Mouse (Mus musculus) T-helper 2 cell (primary cell): ENCODE data around the gene Mccc2.

Experiments
- in situ Hi-C: fragments of 300-600 bp; cut with MboI, MseI; formaldehyde crosslinking; loops from one replicate; pipeline ENCODE4 v1.15.1; 2025; ENCODE audit warnings: high pct_unique_total_duplicates

Gene Mccc2

DNA sequence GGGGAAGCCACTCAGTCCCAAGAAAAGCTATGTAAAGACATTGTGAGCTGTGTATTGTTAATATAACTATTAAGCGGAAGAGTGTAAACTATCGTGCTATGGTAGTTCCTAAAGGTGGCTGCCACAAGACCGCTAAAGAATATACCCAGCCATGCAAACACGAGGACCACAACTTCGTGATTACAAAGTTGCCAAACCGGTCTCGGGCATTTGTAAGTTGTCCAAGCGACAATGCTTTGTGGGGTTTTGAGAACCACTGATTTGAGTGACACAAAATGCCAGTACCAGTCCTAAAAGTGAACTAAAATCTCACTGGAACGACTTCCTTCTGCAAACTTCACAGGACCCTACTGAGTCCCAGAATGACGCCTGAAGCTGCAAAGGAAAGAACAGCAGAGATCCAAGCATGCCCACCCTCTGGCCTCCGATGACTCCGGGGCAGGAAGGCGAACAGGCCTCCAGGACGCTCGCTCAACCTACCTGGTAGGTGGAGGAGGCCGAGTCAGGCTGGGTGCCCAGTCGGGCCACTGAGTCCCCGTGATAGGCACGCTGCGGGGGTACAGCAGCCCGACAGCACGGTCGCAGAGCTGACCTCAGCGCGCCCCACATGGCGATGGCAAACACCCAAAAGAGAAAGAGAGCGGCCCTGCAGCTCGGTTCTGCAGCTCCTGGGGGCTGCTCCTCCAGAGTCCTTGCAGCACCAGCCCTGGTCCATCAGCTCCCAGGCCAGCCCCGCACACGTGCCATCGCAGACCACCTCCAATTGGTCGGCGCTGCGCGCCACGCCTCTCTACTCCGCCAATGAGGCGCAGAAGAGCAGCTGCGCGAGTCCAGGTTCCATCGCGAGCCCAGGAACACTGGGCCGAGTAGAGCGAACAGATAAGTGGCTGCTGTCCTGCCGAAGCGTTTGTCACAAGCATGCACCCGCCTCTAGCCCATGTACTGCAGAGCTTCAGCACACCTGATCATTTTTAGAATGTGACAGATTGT lies at the start of gene Mccc2:
Mccc2 (minus strand) TSS at position 734 of the 990 bp plus-strand sequence.
- in situ Hi-C loops, result no loop called here

DNA sequence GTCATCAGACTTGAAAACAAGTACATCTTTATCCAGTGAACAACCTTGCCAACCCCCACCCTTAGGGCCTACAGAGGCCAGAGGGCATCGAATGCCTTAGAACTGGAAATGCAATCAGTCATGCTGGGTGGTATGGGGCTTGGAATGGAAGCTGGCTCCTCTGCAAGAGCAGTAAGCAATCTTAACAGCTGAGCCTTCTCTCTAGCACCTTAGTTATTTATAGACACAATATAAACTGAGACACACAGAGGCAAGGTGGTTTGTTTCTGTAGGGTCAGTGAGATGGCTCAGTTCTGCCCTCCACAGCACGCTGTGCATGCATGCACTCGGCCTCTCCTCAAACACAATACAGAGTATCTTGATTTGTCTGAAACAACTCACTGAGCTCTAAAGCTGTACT lies 48.5 kb upstream of the Mccc2 start:
- in situ Hi-C loops, result loop anchor here (25.0 kb wide), 1 partner anchor 573 kb away; no protein-coding TSS in a partner anchor

DNA sequence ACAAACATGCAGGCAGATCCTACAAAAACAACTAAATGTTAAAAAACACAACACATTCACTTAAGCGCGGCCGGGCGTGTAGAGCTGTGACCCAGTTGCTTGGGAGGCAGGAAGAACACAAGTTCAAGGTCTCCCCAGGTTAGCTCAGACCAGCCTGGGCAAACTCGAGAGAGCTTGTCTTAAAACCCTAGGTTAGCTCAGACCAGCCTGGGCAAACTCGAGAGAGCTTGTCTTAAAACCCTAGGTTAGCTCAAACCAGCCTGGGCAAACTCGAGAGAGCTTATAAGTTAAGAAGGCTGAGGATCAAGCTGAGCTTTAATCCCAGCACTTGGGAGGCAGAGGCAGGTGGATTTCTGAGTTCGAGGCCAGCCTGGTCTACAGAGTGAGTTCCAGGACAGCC lies 42.3 kb upstream of the Mccc2 start:
- in situ Hi-C loops, result loop anchor here (25.0 kb wide), 1 partner anchor 580 kb away; no protein-coding TSS in a partner anchor

DNA sequence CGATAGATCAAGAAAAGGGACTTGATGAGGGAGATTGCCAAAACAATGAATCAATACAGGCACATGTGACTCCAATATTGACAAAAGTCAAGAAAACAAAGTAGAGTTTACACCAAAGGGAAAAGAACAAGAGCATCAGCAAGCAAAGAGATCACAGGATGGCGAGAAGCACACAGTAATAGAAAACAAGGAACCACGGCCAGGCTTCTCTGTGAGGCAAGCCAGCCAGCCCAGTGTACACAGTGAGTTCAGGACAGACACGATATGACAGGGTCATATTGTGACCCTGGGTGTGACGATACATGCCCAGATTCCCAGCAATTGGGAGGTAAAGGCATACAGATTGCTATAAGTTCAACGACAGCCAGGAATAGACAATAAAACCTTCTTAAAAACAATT lies 10.6 kb upstream of the Mccc2 start:
- in situ Hi-C loops, result loop anchor here (25.0 kb wide), 3 partner anchors 461 to 1164 kb away; partner anchors contain the start of gene Gtf2h2

DNA sequence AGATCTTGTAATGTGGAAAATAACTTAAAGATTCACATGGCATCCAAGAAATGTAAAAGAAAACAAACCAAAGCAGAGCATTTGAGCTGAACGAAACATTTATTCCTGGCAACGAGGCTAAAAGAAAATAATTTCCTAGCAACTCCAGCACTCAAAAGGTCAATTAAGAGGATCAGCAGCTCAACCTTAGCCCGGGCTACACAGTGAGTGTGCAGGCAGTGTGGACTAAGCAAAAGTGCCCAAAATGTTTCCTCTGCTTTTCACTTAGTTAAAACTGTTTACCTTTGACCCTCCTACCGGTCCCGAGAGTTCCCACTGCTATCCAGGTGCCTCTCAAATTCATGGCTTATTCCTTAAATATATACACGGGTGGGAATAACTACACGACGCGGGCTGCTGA lies 1.5 kb upstream of the Mccc2 start:
- in situ Hi-C loops, result no loop called here

DNA sequence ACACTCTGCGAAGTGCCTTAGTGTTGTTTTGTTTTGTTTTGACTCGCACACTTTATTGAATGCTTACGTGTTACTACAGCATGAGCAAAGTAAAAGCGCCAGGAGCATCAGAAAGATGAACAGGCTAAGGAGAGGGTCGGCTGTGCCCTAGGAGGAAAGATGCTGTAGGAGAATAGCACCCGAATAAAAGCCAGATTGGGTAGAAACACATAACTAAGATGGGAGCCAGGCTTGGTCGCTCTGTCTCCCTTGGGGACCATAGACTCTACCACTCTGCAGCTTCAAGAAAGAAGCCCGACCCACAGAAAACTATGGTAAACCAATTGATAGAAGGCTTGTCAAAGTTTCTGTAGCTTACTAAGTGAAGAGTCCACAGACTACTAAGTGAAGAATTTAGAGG lies 498 bp upstream of the Mccc2 start:
- in situ Hi-C loops, result no loop called here

DNA sequence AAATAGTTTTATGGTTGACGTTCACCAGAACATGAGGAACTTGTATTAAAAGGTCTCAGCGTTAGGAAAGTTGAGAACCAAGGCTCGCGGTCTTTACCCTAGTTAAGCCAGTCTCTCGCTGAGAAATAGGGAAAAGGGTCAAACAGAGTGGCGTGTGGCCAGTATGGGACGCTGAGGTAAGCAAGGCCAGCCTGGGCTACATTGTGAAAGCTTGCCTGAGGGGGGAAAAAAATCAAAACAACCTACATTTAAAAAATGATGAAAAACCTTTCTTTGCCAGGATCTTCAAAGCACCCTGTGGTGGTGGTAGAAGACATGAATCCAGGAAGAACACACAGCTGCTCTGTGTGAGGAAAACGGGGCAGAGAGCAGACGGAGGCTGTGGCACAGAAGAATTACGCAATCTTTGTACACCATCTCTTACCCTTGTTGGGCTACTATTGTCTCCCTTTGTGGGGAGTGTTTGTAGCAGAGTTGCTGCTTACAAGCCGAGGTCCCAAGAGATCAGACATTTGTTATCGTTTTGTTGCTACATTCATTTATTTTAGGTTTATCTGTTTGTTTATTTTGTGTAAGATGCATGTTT lies 9.4 kb downstream of the Mccc2 start:
- in situ Hi-C loops, result no loop called here

DNA sequence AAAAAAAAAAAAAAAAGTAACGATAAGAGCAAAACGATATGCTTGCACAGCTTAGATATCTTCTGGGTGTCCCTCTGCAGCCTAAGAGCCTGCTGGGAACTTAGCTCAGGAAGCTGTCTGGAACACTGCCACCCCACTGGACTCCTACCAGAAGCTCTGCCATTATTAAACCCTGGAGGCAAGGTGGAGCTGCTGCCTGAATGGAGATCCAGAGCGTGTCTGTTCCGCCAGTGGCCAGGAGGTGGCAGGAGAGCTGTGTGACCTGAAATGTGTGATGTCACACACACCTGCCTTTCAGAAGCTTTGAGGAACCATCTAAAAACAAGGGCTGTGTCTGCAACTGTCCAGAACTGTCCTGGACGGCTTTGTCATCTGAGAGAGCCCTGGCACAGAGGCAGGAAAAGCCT lies 13.6 kb downstream of the Mccc2 start:
- in situ Hi-C loops, result no loop called here

DNA sequence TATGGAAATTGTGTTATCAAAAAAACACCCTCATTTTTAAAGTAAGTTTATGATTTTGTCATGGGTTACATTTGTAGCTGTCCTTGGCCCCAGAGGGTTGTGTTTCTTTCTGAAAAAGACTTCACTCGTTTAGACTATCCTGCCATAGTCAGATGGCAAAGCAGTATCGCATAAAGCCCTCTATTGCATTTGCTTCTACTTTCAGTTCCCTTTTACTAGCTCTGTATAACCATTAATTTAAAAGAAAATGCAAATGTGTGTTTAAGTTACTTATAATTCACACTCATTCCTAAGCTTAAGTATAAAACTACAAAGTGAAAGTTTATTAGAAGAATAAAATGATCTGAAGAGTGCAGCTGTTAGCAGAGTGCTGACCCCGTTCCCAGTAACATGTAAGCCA lies 16.4 kb downstream of the Mccc2 start:
- in situ Hi-C loops, result no loop called here

DNA sequence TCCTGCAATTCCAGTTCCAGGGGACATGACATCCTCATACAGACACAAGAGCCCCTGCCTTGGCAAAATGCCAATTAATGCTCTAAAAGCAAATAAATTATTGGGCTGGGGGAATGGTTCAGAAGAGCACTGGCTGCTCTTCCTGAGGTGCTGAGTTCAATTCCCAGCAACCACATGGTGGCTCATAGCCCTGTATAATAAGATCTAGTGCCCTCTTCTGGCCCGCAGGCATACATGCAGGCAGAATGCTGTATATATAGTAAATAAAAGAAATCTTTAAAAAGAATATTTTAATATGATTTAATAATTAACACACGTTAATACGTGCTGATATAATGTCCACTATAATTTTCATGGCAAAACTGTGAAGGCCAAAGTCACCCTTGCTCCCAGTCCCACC lies 17.3 kb downstream of the Mccc2 start:
- in situ Hi-C loops, result no loop called here

DNA sequence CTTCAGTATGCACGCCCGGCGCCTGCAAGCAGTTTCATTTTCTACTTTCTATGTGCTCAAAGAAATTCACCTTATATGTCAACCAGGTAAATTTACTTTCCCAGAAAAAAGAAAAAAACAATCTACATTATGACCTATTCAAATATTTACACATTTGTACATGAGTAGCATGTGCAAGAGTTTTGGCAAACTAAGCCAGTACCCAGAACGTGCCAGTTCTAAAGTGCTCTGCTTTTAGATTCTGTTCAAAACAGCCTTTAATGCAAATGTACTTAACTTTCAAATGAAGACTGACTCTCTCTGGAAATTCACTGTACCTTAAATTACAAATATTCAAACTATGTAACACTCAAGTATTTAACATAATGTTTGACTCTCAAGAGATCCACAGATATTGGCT lies 25.8 kb downstream of the Mccc2 start:
- in situ Hi-C loops, result no loop called here

DNA sequence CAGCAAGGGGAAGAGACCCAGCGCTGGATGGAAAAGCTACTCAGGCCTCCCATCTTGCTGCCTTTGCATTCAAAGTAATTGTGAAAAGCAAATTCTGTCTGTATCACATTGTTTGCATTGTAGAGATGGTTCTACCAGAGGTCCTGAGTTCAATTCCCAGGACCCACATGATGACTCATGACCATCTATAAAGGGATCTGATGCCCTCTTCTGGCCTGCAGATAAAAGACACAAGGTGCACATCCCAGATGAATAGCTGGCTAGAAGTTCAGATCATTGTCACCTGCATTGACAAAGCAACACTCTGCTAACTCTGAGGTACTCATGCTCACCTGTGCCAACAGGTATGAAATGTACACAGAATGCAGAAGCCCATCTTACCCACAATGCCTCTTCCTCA lies 32.1 kb downstream of the Mccc2 start:
- in situ Hi-C loops, result no loop called here

DNA sequence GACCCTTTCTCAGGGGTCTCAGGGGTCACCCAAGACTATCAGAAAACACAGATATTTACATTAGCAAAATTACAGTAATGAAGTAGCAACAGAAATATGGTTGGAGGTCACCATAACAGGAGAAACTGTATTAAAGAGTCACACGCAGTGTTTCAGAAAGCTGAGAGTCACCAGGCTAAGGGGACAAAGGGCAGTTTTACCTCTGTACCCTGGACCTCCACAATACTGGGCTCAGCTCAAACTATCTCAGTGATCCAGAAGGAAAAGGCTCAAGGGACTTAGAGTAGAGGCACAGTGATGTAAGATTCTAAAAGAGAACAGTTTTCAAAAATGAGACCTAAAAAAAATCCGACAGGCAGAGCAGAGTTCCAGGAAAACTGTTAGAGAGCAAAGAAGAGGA lies 36.0 kb downstream of the Mccc2 start:
- in situ Hi-C loops, result no loop called here

DNA sequence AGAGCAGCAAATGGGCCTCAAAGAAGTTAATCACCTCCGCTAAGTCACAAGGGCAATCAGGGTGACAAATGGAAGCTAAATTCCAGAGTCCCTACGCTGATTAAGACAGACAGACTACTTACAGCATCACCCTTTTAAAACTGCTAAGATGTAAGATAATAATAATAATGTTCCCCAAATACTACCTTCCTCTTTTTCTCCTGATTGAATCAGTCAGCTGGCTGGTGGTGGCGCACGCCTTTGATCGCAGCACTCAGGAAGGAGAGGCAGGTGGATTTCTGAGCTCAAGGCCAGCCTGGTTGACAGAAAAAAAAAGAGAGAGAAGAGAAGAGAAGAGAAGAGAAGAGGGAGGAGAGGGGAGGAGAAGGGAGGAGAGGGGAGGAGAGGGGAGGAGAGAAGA lies 45.4 kb downstream of the Mccc2 start:
- in situ Hi-C loops, result no loop called here

DNA sequence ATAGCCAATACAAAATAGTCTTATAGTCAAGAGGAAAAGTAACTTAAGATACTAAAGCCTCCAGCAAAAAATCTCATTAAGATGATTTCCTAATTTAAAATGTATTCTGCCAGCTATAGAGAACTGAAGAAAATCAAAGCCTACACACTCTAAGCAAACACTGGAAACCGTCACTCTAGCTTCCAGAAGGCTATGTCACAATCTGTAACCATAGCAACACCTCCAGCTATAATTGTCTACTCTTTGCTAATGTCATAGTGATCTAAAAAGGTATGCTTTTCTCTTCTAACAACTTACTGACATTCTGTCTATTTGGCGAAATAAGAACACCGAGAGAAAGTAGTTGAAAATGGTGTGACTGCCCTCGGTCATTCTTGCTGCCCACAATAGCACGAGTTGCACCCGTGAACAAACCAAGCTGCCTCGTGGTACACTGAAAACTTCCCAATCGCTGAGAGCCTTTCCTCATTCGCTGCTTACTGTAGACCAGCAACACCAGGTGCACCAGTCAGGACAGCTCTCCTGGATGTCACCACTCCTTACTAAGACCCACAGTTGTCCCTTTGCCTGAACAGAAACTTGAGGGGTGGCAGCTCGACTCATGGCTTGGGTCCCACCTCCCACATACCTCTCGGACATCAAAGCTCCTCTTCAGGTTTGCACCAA lies 48.3 kb downstream of the Mccc2 start:
- in situ Hi-C loops, result no loop called here

DNA sequence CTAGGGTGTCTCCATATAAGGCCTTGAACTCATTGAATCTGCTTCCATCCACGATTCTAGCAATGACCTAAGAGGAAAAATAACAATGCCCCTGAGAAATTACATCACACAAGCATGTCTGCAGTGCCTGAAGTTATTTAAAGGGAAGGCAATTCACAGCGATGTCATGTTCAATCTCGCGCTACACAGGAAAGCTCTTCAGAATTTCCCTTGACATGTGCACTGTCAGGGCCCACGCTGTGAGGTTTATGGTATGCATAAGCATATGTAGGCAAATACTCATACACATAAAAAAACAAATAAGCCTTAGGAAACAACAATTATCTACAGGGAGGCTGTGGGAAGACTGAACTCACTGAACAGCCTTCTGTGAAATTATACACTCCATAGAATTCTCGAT lies 51.6 kb downstream of the Mccc2 start:
- in situ Hi-C loops, result no loop called here

DNA sequence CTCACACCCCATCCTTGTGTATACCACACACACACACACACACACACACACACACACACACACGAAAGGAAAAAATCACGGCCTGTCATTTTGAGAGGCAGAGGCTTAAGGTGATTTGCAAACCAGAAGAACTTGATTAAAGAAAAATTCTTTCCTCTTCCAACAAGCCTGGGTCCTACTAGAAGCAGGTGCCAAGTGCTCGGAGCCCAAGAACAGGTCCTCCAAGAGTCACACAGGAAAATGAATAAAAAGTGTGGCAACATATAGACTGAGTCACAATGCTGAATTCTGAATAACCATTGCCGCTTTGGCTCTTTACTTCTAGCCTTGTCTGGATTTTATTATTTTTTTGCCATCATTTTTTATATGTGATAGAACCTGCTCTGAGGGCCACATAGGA lies 53.8 kb downstream of the Mccc2 start:
- in situ Hi-C loops, result no loop called here

DNA sequence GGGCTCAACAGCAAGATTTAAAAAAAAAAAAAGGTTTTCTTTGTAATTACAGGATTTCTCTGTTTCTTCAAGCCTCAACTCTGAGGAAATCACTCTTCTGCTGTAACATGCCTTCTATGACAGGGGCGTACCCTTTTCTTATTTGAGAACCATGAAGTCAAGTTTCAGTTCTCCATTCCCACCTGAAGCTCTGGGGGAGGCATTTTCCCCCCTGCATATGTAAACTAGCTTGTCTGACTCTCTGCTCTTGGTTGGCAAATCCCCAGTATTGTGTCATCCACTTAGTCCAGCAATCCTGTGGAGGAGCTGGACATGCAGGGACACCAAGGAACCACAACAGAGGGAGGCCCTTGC lies 59.9 kb downstream of the Mccc2 start:
- in situ Hi-C loops, result no loop called here

DNA sequence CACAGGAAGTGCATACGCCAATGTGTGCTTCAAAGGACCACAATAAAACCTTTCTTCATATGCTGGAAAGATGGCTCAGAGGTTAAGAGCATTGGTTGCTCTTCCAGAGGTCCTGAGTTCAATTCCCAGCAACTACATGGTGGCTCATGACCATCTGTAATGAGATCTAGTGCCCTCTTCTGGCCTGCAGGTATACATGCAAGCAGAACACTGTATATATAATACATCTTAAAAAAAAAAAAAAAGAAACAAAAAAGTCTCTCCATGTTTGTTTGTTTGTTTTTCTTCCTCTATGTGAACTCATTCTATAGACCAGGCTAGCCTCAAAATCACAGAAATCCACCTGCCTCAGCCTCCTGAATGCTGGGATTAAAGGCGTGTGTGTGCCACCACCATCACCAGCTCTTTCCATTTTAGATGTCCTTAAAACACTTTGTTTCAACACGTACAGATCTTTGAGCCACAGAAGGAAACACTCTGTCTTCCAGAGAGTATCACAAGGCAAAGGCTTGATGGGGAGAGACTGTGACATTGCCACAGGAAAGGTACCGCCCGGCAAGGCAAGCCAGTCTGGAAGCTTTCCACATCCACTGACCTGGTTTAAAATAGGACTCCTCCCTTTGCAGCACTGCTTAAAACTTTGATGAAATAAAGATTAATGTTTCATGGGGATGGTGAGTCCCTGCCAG lies 60.4 kb downstream of the Mccc2 start:
- in situ Hi-C loops, result no loop called here

DNA sequence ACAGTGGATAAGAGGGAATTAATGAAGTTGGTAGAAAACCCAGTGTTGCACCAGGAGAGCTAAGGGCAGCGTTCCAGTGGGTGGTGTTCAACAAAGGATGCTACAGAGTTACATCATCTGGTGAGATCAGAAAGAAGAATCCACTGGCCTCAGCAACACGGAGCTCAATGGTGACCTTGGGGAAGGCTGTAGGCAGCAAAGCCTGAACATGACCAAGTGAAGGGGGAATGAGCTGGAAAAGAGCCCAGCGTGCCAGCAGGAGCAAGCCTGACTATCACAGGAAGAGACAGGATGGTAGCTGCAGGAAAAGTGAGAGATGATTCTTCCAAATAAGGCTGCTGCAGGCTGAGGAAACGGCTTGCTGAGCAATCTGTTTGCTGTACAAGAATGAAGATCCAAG lies 68.0 kb downstream of the Mccc2 start:
- in situ Hi-C loops, result no loop called here

DNA sequence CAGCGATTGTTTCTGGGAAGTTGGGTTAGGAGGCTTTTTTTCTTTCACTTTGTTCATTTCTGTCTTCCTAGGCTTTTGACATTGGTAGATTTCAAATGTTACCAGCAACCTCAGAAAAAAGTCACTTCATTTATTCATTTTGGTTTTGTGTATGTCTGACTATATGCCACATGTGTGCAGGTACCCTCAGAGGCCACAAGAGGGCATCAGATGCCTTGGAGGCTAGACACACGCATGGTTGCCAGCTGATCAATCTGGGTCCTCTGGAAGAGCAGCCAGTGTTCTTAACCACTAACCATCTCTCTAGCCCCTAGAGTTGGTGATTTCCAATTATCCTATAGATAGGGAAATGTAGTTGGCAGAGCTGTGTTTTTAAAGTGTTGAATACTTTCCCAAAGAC lies 71.9 kb downstream of the Mccc2 start:
- in situ Hi-C loops, result no loop called here

DNA sequence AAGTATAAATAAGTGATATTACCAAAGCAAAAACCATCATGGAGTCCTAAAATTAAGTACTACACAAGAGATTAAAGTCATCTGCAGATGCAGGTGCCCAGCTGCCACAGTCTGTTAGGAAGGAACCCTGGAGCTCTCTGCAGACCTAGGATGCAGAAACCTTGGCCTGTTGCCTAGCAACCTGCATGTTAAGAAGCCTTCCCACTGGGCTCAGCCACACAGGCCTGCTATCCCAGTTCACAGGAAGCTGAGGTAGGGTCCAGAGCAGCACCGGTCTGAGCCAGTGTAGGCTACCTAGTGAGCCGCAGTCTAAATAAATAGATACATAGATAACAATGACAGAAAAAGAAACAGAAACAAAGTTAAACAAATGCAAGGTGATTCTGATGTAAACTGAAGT lies 74.8 kb downstream of the Mccc2 start:
- in situ Hi-C loops, result no loop called here
